Mouse (Mus musculus): ENCODE data around the gene Prop1.

DNA sequence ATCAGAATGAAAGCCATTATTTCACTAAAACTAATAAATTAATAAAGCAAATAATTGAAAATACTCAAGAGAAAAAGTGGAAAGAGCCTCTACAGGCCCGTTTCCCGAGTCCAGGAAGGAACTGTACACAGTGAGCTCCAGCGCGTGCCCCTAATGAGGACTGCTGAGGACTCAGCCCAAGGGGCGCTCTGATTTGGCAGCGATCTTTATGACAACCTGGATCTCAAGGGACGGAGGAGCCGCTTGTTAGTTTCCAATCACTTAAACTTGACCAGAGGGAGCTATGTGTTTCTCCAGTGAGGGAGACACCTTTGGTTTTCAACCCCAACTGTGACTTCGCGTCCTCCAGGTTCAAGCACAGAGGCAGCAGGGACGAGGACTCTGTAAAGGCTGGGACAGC is 12.7 kb upstream of the Prop1 start, which contains the start of gene Olfr1378:
- no peak for TF ChIP-seq TAL1 (IDR thresholded peaks at IDR 0.05; ENCODE audit: low read length)
- TF ChIP-seq CHD1 (IDR thresholded peaks at IDR 0.05; ENCODE audit: low read depth, low read length): no peak
- TF ChIP-seq KAT2A (conservative IDR thresholded peaks at IDR 0.05; ENCODE audit: low read depth, low read length): no peak
- no peak for TF ChIP-seq CTCF (IDR thresholded peaks at IDR 0.05 in 2 of 3, conservative IDR thresholded peaks at IDR 0.05 in 1 of 3; ENCODE audit: control insufficient read depth in 1 of 3, insufficient read depth in 1 of 3, low read depth in 2 of 3, low read length in 3 of 3, poor library complexity in 1 of 3, severe bottlenecking in 1 of 3)
- no peak for TF ChIP-seq EP300 (IDR thresholded peaks at IDR 0.05; ENCODE audit: low read depth in 1 of 2, low read length in 2 of 2)
- TF ChIP-seq USF2 (IDR thresholded peaks at IDR 0.05; ENCODE audit: borderline replicate concordance in 1 of 2, insufficient read depth in 1 of 2, low read depth in 1 of 2, low read length in 2 of 2): no peak
- no peak for TF ChIP-seq POLR2AphosphoS2 (IDR thresholded peaks at IDR 0.05; ENCODE audit: low read length)
- TF ChIP-seq MEF2A (IDR thresholded peaks at IDR 0.05; ENCODE audit: extremely low read depth, insufficient replicate concordance, low read depth, low read length, poor library complexity, severe bottlenecking): no peak
